Mouse (Mus musculus) urinary bladder, adult 2 months (tissue): ENCODE results near the gene Zscan4f. TPM values are rescaled to one million over a fixed set of nuclear protein-coding genes. Genes with fewer than 3 reads are reported as not detected.
"Not testable (repeated sequence)": the region's sequence is repeated elsewhere in the genome, so short reads cannot be mapped to it uniquely, and the experiment has no call there.

Source experiments
- DNase-seq: peaks from one replicate; pipeline ENCODE4 v3.0.0; 2022; ENCODE audit warnings: low spot score
- polyA plus RNA-seq: library from polyadenylated mRNA; depleted of rRNA; stranded (reverse); fragments of >200 nt; gene quantifications from 2 replicates; pipeline ENCODE4 v1.2.3, GENCODE M21; 2012; rRNA removed

The Zscan4f gene
- polyA plus RNA-seq, result not detected in 2 replicates

- DNase-seq, result not testable (repeated sequence)
Observed at GRCm38 (mm10) chr7:11397615-11398014, at the start of gene Zscan4f. Zscan4f (plus strand) TSS chr7:11397915.

GRCm38 (mm10) chr7:11384641-11385040 is 13.1 kb upstream of the Zscan4f start:
- not testable (repeated sequence) for DNase-seq

Other genes starting within 250 kb of the Zscan4f start
- gene Zscan4d, start 231.8 kb upstream of the Zscan4f start, polyA plus RNA-seq, result not detected in 2 replicates
- not detected in 2 replicates for gene Zscan4e, start 87.2 kb upstream of the Zscan4f start, polyA plus RNA-seq
- not detected in 2 replicates for gene Zscan4-ps2, start 116.4 kb downstream of the Zscan4f start, polyA plus RNA-seq
- not detected in 2 replicates for gene Zscan4-ps3, start 211.4 kb downstream of the Zscan4f start, polyA plus RNA-seq